Mouse (Mus musculus) adrenal gland, postnatal 4 days (tissue): Measurements from ENCODE around the gene Klhdc10. TPM values are rescaled to one million over a fixed set of nuclear protein-coding genes. Genes with fewer than 3 reads are reported as not detected.

Source experiments
- DNase-seq, 2 experiments: peaks; one replicate each; pipeline ENCODE4 v3.0.0; 2021 to 2022; ENCODE audit warnings: low spot score in 2 of 2, mixed read lengths in 2 of 2
- total RNA-seq, 2 experiments: library from RNA; stranded (reverse); gene quantifications; 2 replicates each; pipeline ENCODE4 v1.2.3; 2021

The Klhdc10 gene
- total RNA-seq, 2 experiments from 2014 or later: 97.5 to 98.1 TPM

GRCm38 (mm10) chr6:30465586-30465985, 63.9 kb downstream of the Klhdc10 start:
- DNase-seq: no peak

GRCm38 (mm10) chr6:30468058-30468457, 66.4 kb downstream of the Klhdc10 start:
- no peak for DNase-seq

GRCm38 (mm10) chr6:30468684-30469083, 67.0 kb downstream of the Klhdc10 start:
- DNase-seq: no peak

- no peak for DNase-seq
Measured at GRCm38 (mm10) chr6:30469370-30469769, 67.7 kb downstream of the Klhdc10 start.

GRCm38 (mm10) chr6:30471706-30472105, 70.0 kb downstream of the Klhdc10 start:
- no peak for DNase-seq

GRCm38 (mm10) chr6:30476025-30476765, 74.5 kb downstream of the Klhdc10 start:
- no peak for DNase-seq

GRCm38 (mm10) chr6:30477210-30477714, 75.6 kb downstream of the Klhdc10 start:
- DNase-seq: no peak

GRCm38 (mm10) chr6:30477784-30478183, 76.1 kb downstream of the Klhdc10 start:
- DNase-seq: no peak

GRCm38 (mm10) chr6:30479418-30479817, 77.8 kb downstream of the Klhdc10 start:
- no peak for DNase-seq

- no peak for DNase-seq
Measured at GRCm38 (mm10) chr6:30482908-30483307, 81.2 kb downstream of the Klhdc10 start.

GRCm38 (mm10) chr6:30486504-30486903, 84.8 kb downstream of the Klhdc10 start:
- DNase-seq: no peak

- DNase-seq: no peak
Measured at GRCm38 (mm10) chr6:30499049-30499448, 97.4 kb downstream of the Klhdc10 start.

Other genes starting within 250 kb of the Klhdc10 start
- 100 to 1,000 TPM; 108 to 113 TPM for gene Ube2h, start 97.3 kb upstream of the Klhdc10 start, total RNA-seq
- gene Zc3hc1, start 10.8 kb upstream of the Klhdc10 start, total RNA-seq: 10 to 100 TPM; 31.9 to 32.8 TPM
- gene Tmem209, start 107.9 kb downstream of the Klhdc10 start, total RNA-seq: 10 to 100 TPM; 36.1 to 36.9 TPM
- gene Ssmem1, start 108.0 kb downstream of the Klhdc10 start, total RNA-seq: under 1 TPM; 0.45 to 0.59 TPM
- gene Cpa2, start 139.7 kb downstream of the Klhdc10 start, total RNA-seq: 100 to 1,000 TPM in 1 of 2 experiments, 1 to 10 TPM in 1; 2.1 to 257 TPM
- gene Cpa4, start 166.5 kb downstream of the Klhdc10 start, total RNA-seq: 1 to 10 TPM; 2.9 to 3.2 TPM
- not detected for gene Cpa5, start 209.1 kb downstream of the Klhdc10 start, total RNA-seq
- gene Cpa1, start 237.3 kb downstream of the Klhdc10 start, total RNA-seq: 100 to 1,000 TPM in 1 of 2 experiments, under 1 TPM in 1; 0.96 to 609 TPM